Mouse (Mus musculus): Measurements from ENCODE around the gene 4930503E14Rik.
"Not testable (repeated sequence)": the region's sequence is repeated elsewhere in the genome, so short reads cannot be mapped to it uniquely, and the experiment has no call there.

Gene 4930503E14Rik

GRCm38 (mm10) chr14:44213154-44213553, at the start of gene 4930503E14Rik:
TSS of gene 4930503E14Rik (minus strand) at chr14:44213254.
- DNase-seq (ENCODE audit: low read depth, low spot score) = not testable (repeated sequence)

- no peak for DNase-seq (ENCODE audit: low read depth, low spot score)
Observed at GRCm38 (mm10) chr14:44248039-44248438, 35.0 kb upstream of the 4930503E14Rik start.

GRCm38 (mm10) chr14:44197361-44197760, 15.7 kb downstream of the 4930503E14Rik start, which contains the start of gene Gm8212:
TSS of gene Gm8212 (plus strand) at chr14:44197661.
- not testable (repeated sequence) for DNase-seq (ENCODE audit: low read depth, low spot score)

GRCm38 (mm10) chr14:44123551-44123950, 89.5 kb downstream of the 4930503E14Rik start, which contains the start of gene Gm3327:
TSS of gene Gm3327 (plus strand) at chr14:44123851.
- not testable (repeated sequence) for DNase-seq (ENCODE audit: low read depth, low spot score)
